ENCODE assay signal across 27 mouse cellular contexts in the genomic region with DNA sequence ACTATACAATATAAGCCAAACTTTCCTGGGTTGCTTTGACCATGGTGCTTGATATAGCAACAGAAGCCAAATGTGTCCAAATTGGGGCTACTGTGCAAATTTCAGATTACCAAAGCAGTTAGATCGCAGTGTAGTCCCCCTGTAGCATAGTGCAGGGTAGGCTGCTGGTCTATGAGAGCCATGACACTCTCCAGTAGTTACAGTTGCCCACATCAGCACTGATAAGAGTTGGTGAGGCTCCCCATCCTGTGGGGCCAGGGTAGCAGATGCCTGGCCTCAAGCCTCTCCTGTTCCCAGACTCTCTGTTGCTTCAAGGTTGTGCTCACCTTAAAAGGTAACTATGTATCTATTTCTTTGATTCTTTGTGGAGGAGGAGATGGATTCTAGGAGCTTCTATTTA. TPM values are rescaled to one million over a fixed set of nuclear protein-coding genes. Genes with fewer than 3 reads are reported as not detected.
DNase-seq lines count a peak whose midpoint lies in the region; ATAC-seq lines count a peak whose summit lies in the region.
"Had no signal": no experiment of that assay in that cellular context is flagged by ENCODE, and none has a peak within 500 bp of the region (broad histone marks: within the 10 kb centered on the region; RNA-seq: fewer than 3 reads in every experiment).

No protein-coding gene starts in this region.

- H3K4me3 ChIP-seq in liver, embryonic 11.5 days (ENCODE audit: low read depth, low read length), result no peak overlapping the region
- H3K4me3 ChIP-seq in liver, embryonic 15.5 days (replicated peaks), result no peak overlapping the region
- H3K4me3 ChIP-seq: embryonic facial prominence, embryonic 15.5 days; erythroblast, embryonic 14.5 days; forebrain, embryonic 10.5 days; heart, embryonic 13.5 days; hindbrain, embryonic 15.5 days had no signal

- H3K4me2 ChIP-seq in liver, embryonic 11.5 days, result no peak overlapping the region
- H3K4me2 ChIP-seq in liver, embryonic 15.5 days, result no peak overlapping the region
- H3K4me2 ChIP-seq: embryonic facial prominence, embryonic 15.5 days; heart, embryonic 13.5 days; hindbrain, embryonic 15.5 days had no signal

- H3K9ac ChIP-seq in liver, embryonic 11.5 days (ENCODE audit: low read depth, low read length), result no peak overlapping the region
- no peak overlapping the region for H3K9ac ChIP-seq in liver, embryonic 15.5 days
- H3K9ac ChIP-seq: embryonic facial prominence, embryonic 15.5 days; heart, embryonic 13.5 days; hindbrain, embryonic 15.5 days had no signal

- ATAC-seq in liver, embryonic 11.5 days (replicated peaks; ENCODE audit: low FRiP score), result peak; percentile 77
- peak; percentile 78 for ATAC-seq in liver, embryonic 15.5 days (ENCODE audit: insufficient read depth)
- ATAC-seq: activated CD4-positive, CD25-positive, alpha-beta regulatory T cell, adult 4 months; forebrain, embryonic 14.5 days; Patski had no signal

- WGBS in liver, embryonic 11.5 days, result 78% methylated on average over 1 of the region's 1 CpGs
- 55% methylated on average over 1 of the region's 1 CpGs for WGBS in liver, embryonic 15.5 days (ENCODE audit: insufficient replicate concordance)

- H3K4me1 ChIP-seq in liver, embryonic 11.5 days (replicated peaks; ENCODE audit: control insufficient read depth, insufficient read depth, low read length), result peaks cover 4% of the 10 kb centered on the region
- H3K4me1 ChIP-seq in liver, embryonic 15.5 days (replicated peaks), result peaks cover 10% of the 10 kb centered on the region; the same call in 1 of the 2 replicates
- H3K4me1 ChIP-seq: embryonic facial prominence, embryonic 15.5 days; forebrain, embryonic 10.5 days; heart, embryonic 13.5 days; hindbrain, embryonic 15.5 days had no signal

- H3K36me3 ChIP-seq in liver, embryonic 11.5 days (ENCODE audit: control insufficient read depth, insufficient read depth, low read length), result no peaks in the 10 kb centered on the region
- no peaks in the 10 kb centered on the region for H3K36me3 ChIP-seq in liver, embryonic 15.5 days (replicated peaks)
- H3K36me3 ChIP-seq: embryonic facial prominence, embryonic 15.5 days; forebrain, embryonic 10.5 days; heart, embryonic 13.5 days; hindbrain, embryonic 15.5 days had no signal

- no peaks in the 10 kb centered on the region; the same call in 1 of the 2 replicates for H3K27me3 ChIP-seq in liver, embryonic 11.5 days (replicated peaks; ENCODE audit: control insufficient read depth, insufficient read depth, low read length)
- no peaks in the 10 kb centered on the region for H3K27me3 ChIP-seq in liver, embryonic 15.5 days
- H3K27me3 ChIP-seq: embryonic facial prominence, embryonic 15.5 days; heart, embryonic 13.5 days; hindbrain, embryonic 15.5 days had no signal

- no peaks in the 10 kb centered on the region for H3K9me3 ChIP-seq in liver, embryonic 11.5 days (ENCODE audit: control insufficient read depth, low read length)
- H3K9me3 ChIP-seq in liver, embryonic 15.5 days (replicated peaks), result no peaks in the 10 kb centered on the region
- H3K9me3 ChIP-seq: embryonic facial prominence, embryonic 15.5 days; forebrain, embryonic 10.5 days; heart, embryonic 13.5 days; hindbrain, embryonic 15.5 days had no signal

- peak; percentile 11 for DNase-seq in heart, adult 11 months
- no peak for DNase-seq in heart, adult 9 months (ENCODE audit: low spot score in 2 of 2)
- no peak for DNase-seq in liver, embryonic 11.5 days (ENCODE audit: low spot score)
- DNase-seq in layer of hippocampus, adult 8-10 months (ENCODE audit: low spot score in 2 of 2), result no peak
- DNase-seq in gastrocnemius, adult 18-20 months (ENCODE audit: low spot score), result no peak
- DNase-seq in frontal cortex, adult 2 months (ENCODE audit: extremely low spot score in 1 of 2, low spot score in 1 of 2), result no peak
- DNase-seq: cerebellum, adult 2 months; cerebellum, postnatal 14 days; embryo, embryonic 11 days; gastrocnemius, postnatal 10 days; heart, postnatal 36 days had no signal

- H3K27ac ChIP-seq in liver, embryonic 11.5 days (ENCODE audit: low read depth, low read length), result no peak overlapping the region
- H3K27ac ChIP-seq in liver, embryonic 15.5 days (replicated peaks), result no peak overlapping the region
- H3K27ac ChIP-seq: embryonic facial prominence, embryonic 15.5 days; forebrain, embryonic 10.5 days; heart, embryonic 13.5 days; hindbrain, embryonic 15.5 days had no signal

RNA-seq across cellular contexts. Expression of gene Gm32742, which starts 27.5 kb away (rescaled TPM):
- 0.04 TPM in 1 of 2 replicates, not detected in the other for polyA plus RNA-seq in liver, embryonic 11.5 days (2014; fragmentation: Nextera tagmentation; extraction: Ambion mirVana)
- polyA plus RNA-seq in liver, embryonic 15.5 days (2015; fragmentation: Nextera tagmentation; extraction: Ambion mirVana), result not detected in 2 replicates
- total RNA-seq in layer of hippocampus, adult 8-10 months (2022), result under 1 TPM in 1 of 4 experiments, not detected in 3; 0.10 TPM
- not detected for total RNA-seq in gastrocnemius, adult 18-20 months (2021)
- polyA plus RNA-seq in frontal cortex, adult 2 months (2012; rRNA removed), result 0.02 TPM in 1 of 2 replicates, not detected in the other
- total RNA-seq: adrenal gland, adult 18-20 months; adrenal gland, postnatal 14 days; gastrocnemius, postnatal 10 days; heart, adult 8-10 months; heart, postnatal 36 days had no signal
- polyA plus RNA-seq: activated CD4-positive, CD25-positive, alpha-beta regulatory T cell, adult 4 months; embryonic facial prominence, embryonic 11.5 days; erythroblast, embryonic 14.5 days; forebrain, embryonic 10.5 days; forebrain, embryonic 14.5 days; heart, postnatal 0 days; hindbrain, embryonic 11.5 days; hindbrain, embryonic 15.5 days had no signal

RNA-seq across cellular contexts. Expression of gene 4833427G06Rik, which starts 36.0 kb away (rescaled TPM):
- not detected in 2 replicates for polyA plus RNA-seq in liver, embryonic 11.5 days (2014; fragmentation: Nextera tagmentation; extraction: Ambion mirVana)
- polyA plus RNA-seq in liver, embryonic 15.5 days (2015; fragmentation: Nextera tagmentation; extraction: Ambion mirVana), result not detected in 2 replicates
- under 1 TPM in 2 of 4 experiments, not detected in 2; 0.34 to 0.49 TPM for total RNA-seq in layer of hippocampus, adult 8-10 months (2022)
- total RNA-seq in gastrocnemius, adult 18-20 months (2021), result not detected
- polyA plus RNA-seq in frontal cortex, adult 2 months (2012; rRNA removed), result not detected in 2 replicates
- total RNA-seq: adrenal gland, adult 18-20 months; adrenal gland, postnatal 14 days; common myeloid progenitor, adult 5-6 weeks; gastrocnemius, postnatal 10 days; heart, adult 8-10 months; heart, postnatal 36 days had no signal
- polyA plus RNA-seq: activated CD4-positive, CD25-positive, alpha-beta regulatory T cell, adult 4 months; embryonic facial prominence, embryonic 11.5 days; erythroblast, embryonic 14.5 days; forebrain, embryonic 10.5 days; heart, embryonic 13.5 days; heart, postnatal 0 days; Patski had no signal
